Mouse (Mus musculus): ENCODE data around the gene Anxa11. TPM values are rescaled to one million over a fixed set of nuclear protein-coding genes. Genes with fewer than 3 reads are reported as not detected.

The Anxa11 gene
- polyA plus RNA-seq, 1 experiment from 2014 or later = 44.6 TPM

DNA sequence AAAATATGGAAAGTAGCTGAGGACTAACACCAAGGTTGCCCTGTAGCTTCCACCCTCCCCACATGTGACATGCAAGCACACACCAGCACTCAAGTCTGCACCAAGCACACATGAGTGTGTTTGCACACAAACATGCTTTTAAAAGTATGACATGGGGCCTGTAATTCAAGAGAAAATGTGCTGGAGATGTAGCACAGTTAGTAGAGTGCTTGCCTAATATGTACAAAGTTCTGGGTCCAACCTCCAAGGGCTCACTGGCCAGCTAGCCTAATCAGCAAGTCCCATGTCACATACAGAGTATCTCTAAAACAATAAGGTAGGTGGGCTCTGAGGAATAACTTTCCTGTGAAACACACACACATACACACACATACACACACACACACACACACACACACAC lies 27.8 kb upstream of the Anxa11 start:
- no peak overlapping the region for H3K4me2 ChIP-seq
- no peak for ATAC-seq (ENCODE audit: insufficient read depth, low FRiP score, low read depth)

DNA sequence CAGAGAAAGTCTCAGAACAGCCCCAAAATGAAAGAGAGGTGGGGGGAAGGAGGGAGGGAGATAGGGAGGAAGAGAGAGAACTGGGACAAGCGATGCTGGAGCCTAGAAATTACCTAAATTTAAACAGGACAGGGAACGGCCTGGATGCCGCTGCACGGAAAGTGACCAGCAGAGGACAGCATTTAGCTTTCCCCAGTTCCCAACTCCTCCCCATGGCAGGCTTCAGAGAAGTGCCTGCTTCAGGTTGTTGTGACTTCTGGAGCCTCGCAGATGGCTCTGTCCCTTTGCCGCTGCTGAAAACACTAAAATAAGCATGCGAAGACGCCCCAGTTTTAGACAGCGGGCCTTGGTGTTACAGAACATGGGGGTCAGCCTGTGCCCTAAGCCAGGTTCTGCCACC lies 25.5 kb upstream of the Anxa11 start:
- no peak overlapping the region for H3K9ac ChIP-seq
- WGBS = 6% methylated on average over 9 of the region's 9 CpGs
- H3K27me3 ChIP-seq (replicated peaks) = no peaks in the 10 kb centered on the region
- H3K4me3 ChIP-seq (replicated peaks) = no peak overlapping the region
- no peak overlapping the region for H3K4me2 ChIP-seq
- H3K36me3 ChIP-seq = no peaks in the 10 kb centered on the region
- H3K4me1 ChIP-seq = peaks cover 4% of the 10 kb centered on the region
- H3K9me3 ChIP-seq = no peaks in the 10 kb centered on the region
- ATAC-seq (ENCODE audit: insufficient read depth, low FRiP score, low read depth) = peak; percentile 50; the same call in 1 of the 2 replicates
- no peak overlapping the region for H3K27ac ChIP-seq

More for the DNA sequence above, 27.8 kb upstream of the Anxa11 start:
- no peak overlapping the region for H3K27ac ChIP-seq
- no peaks in the 10 kb centered on the region for H3K9me3 ChIP-seq
- peaks cover 4% of the 10 kb centered on the region for H3K4me1 ChIP-seq
- no peaks in the 10 kb centered on the region for H3K36me3 ChIP-seq
- no peaks in the 10 kb centered on the region for H3K27me3 ChIP-seq (replicated peaks)
- no peak overlapping the region for H3K9ac ChIP-seq
- no peak overlapping the region for H3K4me3 ChIP-seq (replicated peaks)

GRCm38 (mm10) chr14:25822584-25822983 lies 19.4 kb upstream of the Anxa11 start:
- H3K4me2 ChIP-seq = no peak overlapping the region
- peaks cover 8% of the 10 kb centered on the region; the same call in 1 of the 2 replicates for H3K4me1 ChIP-seq
- no peak overlapping the region for H3K27ac ChIP-seq
- 72% methylated on average over 1 of the region's 1 CpGs for WGBS
- no peaks in the 10 kb centered on the region for H3K27me3 ChIP-seq (replicated peaks)
- no peak overlapping the region for H3K9ac ChIP-seq
- no peak overlapping the region for H3K4me3 ChIP-seq (replicated peaks)
- H3K9me3 ChIP-seq = no peaks in the 10 kb centered on the region
- H3K36me3 ChIP-seq = no peaks in the 10 kb centered on the region
- no peak for ATAC-seq (ENCODE audit: insufficient read depth, low FRiP score, low read depth)

DNA sequence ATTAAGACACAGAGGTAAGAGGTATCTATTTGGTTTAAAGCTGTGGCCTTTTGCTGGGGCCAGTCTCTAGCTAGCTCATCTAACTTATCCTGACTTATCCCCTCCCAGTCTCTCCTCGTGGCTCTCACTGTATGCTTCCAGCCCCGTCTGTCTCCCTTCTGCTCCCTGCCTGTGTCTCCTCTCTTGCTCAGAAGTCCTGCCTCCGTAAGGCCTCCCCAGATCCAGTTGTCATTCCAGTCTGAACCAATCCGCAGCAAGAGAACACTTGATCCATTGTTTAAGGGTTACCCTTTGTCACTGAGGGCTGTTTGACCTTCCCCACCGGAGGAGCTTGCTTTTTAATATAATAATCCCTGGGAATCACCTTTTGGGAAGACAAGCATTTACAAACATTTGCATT lies 17.0 kb upstream of the Anxa11 start:
- Histone ChIP-seq H3K9me3 (no peaks in the 10 kb centered on the region), H3K4me2 (no peak overlapping the region), H3K4me3 (replicated peaks) (no peak overlapping the region), H3K4me1 (peaks cover 8% of the 10 kb centered on the region; the same call in 1 of the 2 replicates), H3K36me3 (no peaks in the 10 kb centered on the region), H3K9ac (no peak overlapping the region), H3K27ac (no peak overlapping the region), H3K27me3 (replicated peaks) (no peaks in the 10 kb centered on the region)
- WGBS = 54% methylated on average over 5 of the region's 5 CpGs
- ATAC-seq (ENCODE audit: insufficient read depth, low FRiP score, low read depth) = no peak

DNA sequence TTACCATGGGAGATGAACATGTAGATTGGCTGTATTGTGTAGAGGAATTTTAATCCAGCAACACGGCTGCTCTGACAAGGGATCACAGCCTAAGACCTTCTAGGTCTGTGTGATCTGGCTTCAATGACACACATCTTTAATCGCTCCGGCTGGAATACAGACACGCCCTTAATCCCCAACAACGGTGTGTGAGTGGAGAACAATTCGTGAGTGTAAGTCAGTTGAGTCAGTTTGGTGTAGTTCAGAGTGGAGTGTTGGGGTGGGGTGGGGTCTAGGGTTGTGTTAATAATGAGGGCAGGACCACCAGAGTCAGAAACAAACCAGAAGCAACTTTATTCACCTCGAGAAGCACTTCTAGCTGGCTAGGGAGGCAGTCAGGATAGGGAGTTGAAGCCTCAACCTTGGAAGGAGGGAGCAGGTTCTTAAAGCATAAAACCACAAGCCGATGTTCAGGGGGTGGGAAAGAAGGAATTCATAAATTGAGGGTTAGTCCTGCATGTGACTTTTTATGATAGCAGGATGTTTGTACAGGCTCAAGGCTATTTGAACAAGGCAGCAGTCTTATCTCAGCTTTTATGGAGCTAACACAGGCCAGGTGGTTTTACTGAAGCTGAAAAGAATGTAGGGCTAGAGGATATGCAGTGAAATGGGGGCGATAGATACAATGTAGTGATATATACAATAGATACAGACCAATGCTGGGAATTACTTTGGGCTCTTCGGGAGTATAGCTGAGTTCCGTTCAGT lies 15.9 kb upstream of the Anxa11 start:
- H3K36me3 ChIP-seq = no peaks in the 10 kb centered on the region
- peak; percentile 83; the same call in 1 of the 2 replicates for ATAC-seq (ENCODE audit: insufficient read depth, low FRiP score, low read depth)
- peak overlapping the region; percentile 5; the same call in 1 of the 2 replicates for H3K27ac ChIP-seq
- H3K4me2 ChIP-seq = no peak overlapping the region
- H3K9ac ChIP-seq = no peak overlapping the region
- H3K9me3 ChIP-seq = no peaks in the 10 kb centered on the region
- no peaks in the 10 kb centered on the region for H3K27me3 ChIP-seq (replicated peaks)
- no peak overlapping the region for H3K4me3 ChIP-seq (replicated peaks)
- WGBS = 66% methylated on average over 11 of the region's 11 CpGs
- H3K4me1 ChIP-seq = peaks cover 8% of the 10 kb centered on the region; the same call in 1 of the 2 replicates

DNA sequence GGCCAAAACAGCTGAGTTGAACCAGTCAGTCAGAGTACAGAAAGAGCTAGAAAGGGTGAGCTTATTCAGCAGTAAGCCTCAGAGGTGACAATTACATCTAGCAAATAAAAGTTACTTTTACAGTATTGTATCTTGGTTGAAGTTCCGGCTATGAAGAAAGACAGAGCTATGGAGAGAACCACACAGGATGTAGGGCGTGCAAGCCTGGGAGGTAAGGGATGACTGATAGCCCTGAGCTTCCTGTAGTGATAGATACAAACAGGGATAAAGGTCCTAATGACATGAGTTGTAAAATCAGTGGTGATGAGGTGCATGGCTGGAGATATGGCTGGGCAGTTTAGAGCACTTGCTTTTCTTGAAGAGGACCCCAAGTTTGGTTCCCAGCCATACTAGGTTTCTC lies 15.1 kb upstream of the Anxa11 start:
- no peak overlapping the region for H3K4me2 ChIP-seq
- no peaks in the 10 kb centered on the region for H3K27me3 ChIP-seq (replicated peaks)
- 90% methylated on average over 2 of the region's 2 CpGs for WGBS
- H3K9ac ChIP-seq = no peak overlapping the region
- ATAC-seq (ENCODE audit: insufficient read depth, low FRiP score, low read depth) = no peak
- H3K27ac ChIP-seq = peak overlapping the region; percentile 5; the same call in 1 of the 2 replicates
- peaks cover 8% of the 10 kb centered on the region; the same call in 1 of the 2 replicates for H3K4me1 ChIP-seq
- H3K4me3 ChIP-seq (replicated peaks) = no peak overlapping the region
- H3K9me3 ChIP-seq = no peaks in the 10 kb centered on the region
- no peaks in the 10 kb centered on the region for H3K36me3 ChIP-seq

DNA sequence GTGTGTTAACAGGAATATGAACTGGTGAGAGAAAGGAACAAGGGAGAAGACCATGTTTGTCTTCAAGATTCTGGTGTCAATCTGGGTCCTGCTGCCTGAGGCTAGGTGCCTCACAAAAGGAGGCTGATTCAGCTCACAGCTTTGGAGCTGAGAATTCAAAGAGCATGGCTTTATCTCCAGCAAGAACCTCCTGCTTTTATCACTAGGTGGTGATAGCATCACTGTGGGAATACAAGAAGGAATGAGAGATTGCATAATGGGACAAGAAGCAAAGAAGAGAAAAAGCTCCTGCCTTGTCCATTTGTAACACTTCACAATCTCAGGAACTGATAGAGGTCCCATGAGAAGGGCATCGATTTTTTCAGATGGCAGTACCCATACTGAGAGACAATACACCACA lies 10.6 kb upstream of the Anxa11 start:
- ATAC-seq (ENCODE audit: insufficient read depth, low FRiP score, low read depth) = no peak
- 59% methylated on average over 1 of the region's 1 CpGs for WGBS

DNA sequence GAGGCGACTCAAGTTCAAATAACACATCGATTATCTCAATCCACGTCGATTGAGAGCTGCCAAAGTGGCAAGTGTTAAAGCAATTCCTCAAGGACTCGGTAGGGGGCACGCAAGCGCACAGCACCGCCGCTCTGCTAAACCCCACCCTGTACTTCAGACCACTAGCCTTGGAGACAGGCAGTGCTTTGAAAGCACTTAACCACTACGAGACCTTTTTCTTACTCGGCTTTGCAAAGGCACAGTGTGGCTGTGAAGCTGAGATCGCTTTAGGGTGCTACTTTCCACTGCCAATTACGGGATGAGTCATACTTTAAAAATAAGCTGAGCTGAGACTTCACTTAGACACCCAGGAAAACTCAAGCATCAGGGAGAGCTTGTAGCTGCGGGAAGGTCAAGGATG lies 9.7 kb upstream of the Anxa11 start:
- 9% methylated on average over 14 of the region's 14 CpGs for WGBS

More for the DNA sequence above, 10.6 kb upstream of the Anxa11 start:
- Histone ChIP-seq H3K27me3 (replicated peaks) (no peaks in the 10 kb centered on the region), H3K9me3 (no peaks in the 10 kb centered on the region), H3K4me2 (no peak overlapping the region), H3K27ac (no peak overlapping the region), H3K4me1 (no peaks in the 10 kb centered on the region), H3K4me3 (replicated peaks) (no peak overlapping the region), H3K36me3 (no peaks in the 10 kb centered on the region), H3K9ac (no peak overlapping the region)

DNA sequence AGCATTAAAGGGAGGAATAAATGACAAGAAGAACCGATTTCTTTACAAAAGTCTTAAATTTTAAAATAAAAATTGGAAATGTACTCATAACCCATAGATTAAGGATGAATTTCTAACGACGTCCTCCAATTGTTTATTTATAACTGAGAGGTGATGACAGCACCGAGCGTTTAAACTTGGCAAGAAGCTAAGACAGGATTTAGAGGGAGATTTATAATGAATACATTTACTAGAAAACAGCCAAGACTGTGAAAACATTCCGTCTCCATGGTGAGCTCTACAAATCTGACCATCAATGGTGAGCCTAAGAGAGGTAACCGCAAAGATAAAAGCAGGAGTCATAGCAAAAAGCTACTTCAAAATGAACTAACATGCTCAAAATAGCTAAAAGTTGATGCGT lies 3.5 kb upstream of the Anxa11 start:
- Histone ChIP-seq H3K27me3 (replicated peaks) (no peaks in the 10 kb centered on the region), H3K4me3 (replicated peaks) (no peak overlapping the region), H3K36me3 (no peaks in the 10 kb centered on the region), H3K9ac (no peak overlapping the region), H3K27ac (no peak overlapping the region), H3K4me1 (peaks cover 4% of the 10 kb centered on the region; the same call in 1 of the 2 replicates), H3K9me3 (no peaks in the 10 kb centered on the region), H3K4me2 (no peak overlapping the region)
- ATAC-seq (ENCODE audit: insufficient read depth, low FRiP score, low read depth) = no peak
- 50% methylated on average over 8 of the region's 8 CpGs for WGBS

More for the DNA sequence above, 9.7 kb upstream of the Anxa11 start:
- Histone ChIP-seq H3K9ac (no peak overlapping the region), H3K9me3 (no peaks in the 10 kb centered on the region), H3K27me3 (replicated peaks) (no peaks in the 10 kb centered on the region), H3K4me1 (no peaks in the 10 kb centered on the region), H3K36me3 (no peaks in the 10 kb centered on the region), H3K4me3 (replicated peaks) (no peak overlapping the region), H3K4me2 (peak overlapping the region; percentile 31; the same call in 1 of the 2 replicates), H3K27ac (no peak overlapping the region)
- ATAC-seq (ENCODE audit: insufficient read depth, low FRiP score, low read depth) = peak; percentile 75

DNA sequence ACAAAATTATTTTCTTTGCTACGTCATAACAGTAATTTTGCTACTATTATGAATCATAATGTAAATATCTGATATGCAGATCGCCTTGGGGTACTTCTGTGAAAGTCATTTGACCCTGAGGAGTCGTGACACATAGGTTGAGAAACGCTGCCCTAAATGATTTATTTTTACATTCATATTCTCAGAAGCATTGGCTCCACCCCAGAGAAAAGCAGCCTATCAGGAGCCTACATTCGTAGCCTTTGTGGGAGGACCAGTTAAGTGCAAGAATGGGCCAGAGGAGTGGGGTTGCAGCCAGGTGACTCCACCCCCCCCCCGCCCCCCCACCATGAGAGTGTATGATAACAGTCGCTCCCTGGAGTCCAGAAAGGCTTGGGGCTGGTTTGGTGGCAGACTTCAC lies 2.2 kb upstream of the Anxa11 start:
- Histone ChIP-seq H3K4me3 (replicated peaks) (no peak overlapping the region), H3K9ac (no peak overlapping the region), H3K4me1 (peaks cover 4% of the 10 kb centered on the region; the same call in 1 of the 2 replicates), H3K9me3 (no peaks in the 10 kb centered on the region), H3K4me2 (no peak overlapping the region), H3K27ac (no peak overlapping the region), H3K36me3 (no peaks in the 10 kb centered on the region), H3K27me3 (replicated peaks) (no peaks in the 10 kb centered on the region)
- ATAC-seq (ENCODE audit: insufficient read depth, low FRiP score, low read depth) = no peak
- WGBS = 63% methylated on average over 7 of the region's 7 CpGs

- no peak for ATAC-seq (ENCODE audit: insufficient read depth, low FRiP score, low read depth)
- no peak overlapping the region for H3K4me2 ChIP-seq
- H3K4me1 ChIP-seq = peaks cover 4% of the 10 kb centered on the region; the same call in 1 of the 2 replicates
- H3K27ac ChIP-seq = no peak overlapping the region
- H3K27me3 ChIP-seq (replicated peaks) = no peaks in the 10 kb centered on the region
- no peak overlapping the region for H3K9ac ChIP-seq
- H3K9me3 ChIP-seq = no peaks in the 10 kb centered on the region
- H3K4me3 ChIP-seq (replicated peaks) = no peak overlapping the region
- H3K36me3 ChIP-seq = no peaks in the 10 kb centered on the region
- WGBS = 27% methylated on average over 7 of the region's 7 CpGs
Measured at GRCm38 (mm10) chr14:25840961-25841360, 995 bp upstream of the Anxa11 start.

GRCm38 (mm10) chr14:25841579-25841978 lies 377 bp upstream of the Anxa11 start:
- Histone ChIP-seq H3K4me1 (peaks cover 4% of the 10 kb centered on the region; the same call in 1 of the 2 replicates), H3K36me3 (no peaks in the 10 kb centered on the region), H3K27me3 (replicated peaks) (no peaks in the 10 kb centered on the region), H3K4me2 (peak overlapping the region; percentile 94), H3K9ac (peak overlapping the region; percentile 56; the same call in 1 of the 2 replicates), H3K9me3 (no peaks in the 10 kb centered on the region), H3K4me3 (replicated peaks) (peak overlapping the region; percentile 79), H3K27ac (no peak overlapping the region)
- WGBS = 2% methylated on average over 4 of the region's 4 CpGs
- peak; percentile 1; the same call in 1 of the 2 replicates for ATAC-seq (ENCODE audit: insufficient read depth, low FRiP score, low read depth)

Data from stomach, embryonic 15.5 days (tissue).